Mouse (Mus musculus): Measurements from ENCODE around the gene Tmem202. TPM values are rescaled to one million over a fixed set of nuclear protein-coding genes. Genes with fewer than 3 reads are reported as not detected.
A peak's percentile ranks its signal among the peaks of the same experiment; 100 is the strongest.

Gene Tmem202
- polyA plus RNA-seq, 1 experiment from 2014 or later, result 0.24 TPM

DNA sequence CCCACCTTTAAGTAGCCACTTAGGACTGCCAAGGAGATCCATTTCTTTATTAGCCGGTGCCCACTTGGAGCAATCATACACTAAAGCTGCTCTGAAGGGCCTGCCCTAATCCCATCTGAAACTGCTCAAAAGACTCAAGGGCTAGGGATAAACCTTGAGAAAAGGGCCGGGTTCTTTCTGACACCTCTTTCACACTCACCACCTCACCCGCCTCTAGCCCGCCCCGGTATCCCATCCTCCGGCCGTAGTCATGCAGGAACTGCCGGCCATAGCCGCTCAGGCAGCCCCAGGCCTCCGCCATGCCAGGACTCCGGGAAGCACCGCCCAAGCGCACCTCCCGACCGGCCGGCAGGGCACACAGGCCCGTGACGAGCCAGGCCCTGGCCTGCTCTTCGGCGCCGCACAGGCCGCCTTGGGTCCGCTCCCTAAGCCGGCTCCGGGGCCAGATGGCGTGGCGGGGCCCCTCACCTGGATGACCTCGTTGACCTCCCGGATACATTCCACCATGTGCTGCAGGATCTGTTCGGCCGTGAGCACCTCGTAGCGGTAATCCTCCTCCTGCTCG is 54.1 kb downstream of the Tmem202 start:
- Histone ChIP-seq H3K27me3 (no peaks in the 10 kb centered on the region), H3K27ac (replicated peaks) (peak overlapping the region; percentile 99), H3K9ac (peak overlapping the region; percentile 99), H3K9me3 (no peaks in the 10 kb centered on the region), H3K4me2 (peak overlapping the region; percentile 95), H3K4me1 (replicated peaks) (peaks cover 44% of the 10 kb centered on the region), H3K36me3 (no peaks in the 10 kb centered on the region), H3K4me3 (peak overlapping the region; percentile 92)
- 1% methylated on average over 34 of the region's 34 CpGs for WGBS
- ATAC-seq (ENCODE audit: low read depth), result peak; percentile 48

DNA sequence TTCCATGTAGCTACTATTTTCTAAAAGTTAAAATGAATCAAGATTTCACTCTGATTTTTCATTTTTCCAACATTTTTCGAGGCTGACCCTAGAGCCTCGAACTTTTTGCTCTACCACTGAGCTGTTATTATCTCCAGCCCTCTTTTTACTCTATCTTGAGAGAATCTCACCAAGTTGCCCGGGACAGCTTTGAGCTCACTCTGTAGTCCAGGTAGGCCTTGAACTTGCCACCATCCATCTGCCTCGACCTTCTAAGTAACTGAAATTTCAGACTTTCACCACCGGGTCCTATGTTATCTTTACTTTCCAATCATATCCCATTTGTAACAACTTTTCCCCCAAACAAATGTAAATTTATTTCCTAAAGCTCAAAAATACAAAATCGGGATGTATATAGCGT is 54.9 kb downstream of the Tmem202 start:
- WGBS, result 18% methylated on average over 7 of the region's 7 CpGs
- H3K9me3 ChIP-seq, result no peaks in the 10 kb centered on the region
- peaks cover 50% of the 10 kb centered on the region for H3K4me1 ChIP-seq (replicated peaks)
- H3K4me2 ChIP-seq, result peak overlapping the region; percentile 95
- peak overlapping the region; percentile 92 for H3K4me3 ChIP-seq
- no peak for ATAC-seq (ENCODE audit: low read depth)
- no peak overlapping the region for H3K27ac ChIP-seq (replicated peaks)
- no peaks in the 10 kb centered on the region for H3K36me3 ChIP-seq
- H3K27me3 ChIP-seq, result no peaks in the 10 kb centered on the region
- H3K9ac ChIP-seq, result peak overlapping the region; percentile 99

DNA sequence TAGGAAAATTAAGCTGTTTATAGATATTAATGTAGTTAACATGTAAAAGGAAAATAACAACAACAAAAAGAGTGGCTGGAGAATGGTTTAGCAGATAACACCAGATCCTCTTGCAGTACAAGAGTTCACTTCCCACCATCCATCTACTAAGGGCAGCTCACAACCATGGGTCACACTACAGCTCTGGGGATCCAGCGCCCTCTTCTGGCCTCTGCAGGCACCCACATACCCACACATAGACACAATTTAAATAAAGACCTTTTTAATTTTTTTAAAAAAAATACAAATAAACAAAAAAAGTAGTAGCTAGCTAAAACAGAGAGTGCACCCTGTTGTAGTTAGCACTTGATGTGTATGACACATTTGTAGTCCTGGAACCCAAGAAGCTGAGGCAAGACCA is 57.2 kb downstream of the Tmem202 start:
- Histone ChIP-seq H3K4me3 (no peak overlapping the region), H3K9me3 (no peaks in the 10 kb centered on the region), H3K9ac (no peak overlapping the region), H3K36me3 (no peaks in the 10 kb centered on the region), H3K27me3 (no peaks in the 10 kb centered on the region), H3K27ac (replicated peaks) (no peak overlapping the region), H3K4me2 (peak overlapping the region; percentile 4; the same call in 1 of the 2 replicates), H3K4me1 (replicated peaks) (peaks cover 63% of the 10 kb centered on the region)
- WGBS, result 31% methylated on average over 1 of the region's 1 CpGs
- ATAC-seq (ENCODE audit: low read depth), result no peak

DNA sequence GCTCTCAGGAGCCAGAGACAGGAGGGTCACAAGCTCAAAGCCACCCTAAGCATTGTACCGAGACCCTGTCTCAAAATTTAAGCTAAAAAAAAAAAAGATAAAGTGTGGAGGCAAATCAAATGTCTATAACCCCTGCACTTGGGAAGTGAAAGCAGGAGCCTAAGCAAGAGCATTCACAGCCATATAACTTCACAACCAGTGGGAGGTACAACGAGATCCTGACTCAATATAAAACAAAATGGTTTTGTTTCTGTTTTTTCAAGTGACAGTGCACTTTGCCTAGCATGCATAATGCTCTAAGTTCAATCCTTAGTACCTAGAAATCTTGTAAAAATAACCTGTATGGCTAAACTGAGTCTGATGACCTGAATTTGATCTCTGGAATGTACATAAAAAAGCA is 63.0 kb downstream of the Tmem202 start:
- ATAC-seq (ENCODE audit: low read depth), result no peak

DNA sequence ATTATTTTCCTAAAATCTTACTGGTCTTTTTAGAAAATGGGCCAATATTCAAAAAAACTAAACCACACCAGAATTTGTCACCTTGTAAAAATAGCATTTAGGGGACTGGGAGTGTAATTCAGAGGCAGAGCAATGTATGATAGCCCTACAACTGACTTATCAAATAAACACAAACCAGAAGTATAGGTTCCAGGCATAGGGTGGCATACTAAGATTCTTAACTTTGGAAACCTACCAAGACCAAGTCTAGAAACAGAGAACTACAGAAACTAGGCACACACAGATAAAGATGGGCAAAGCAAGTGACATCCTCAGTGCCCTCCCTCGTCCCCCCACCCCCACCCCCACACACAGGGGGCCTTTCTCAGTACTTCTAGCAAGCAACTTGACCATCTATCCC is 64.8 kb downstream of the Tmem202 start:
- Histone ChIP-seq H3K27me3 (no peaks in the 10 kb centered on the region), H3K36me3 (peaks cover 7% of the 10 kb centered on the region; the same call in 1 of the 2 replicates), H3K9me3 (no peaks in the 10 kb centered on the region), H3K4me3 (no peak overlapping the region), H3K4me2 (no peak overlapping the region), H3K9ac (no peak overlapping the region), H3K4me1 (replicated peaks) (peaks cover 20% of the 10 kb centered on the region; the same call in 1 of the 2 replicates), H3K27ac (replicated peaks) (no peak overlapping the region)
- WGBS, result 96% methylated on average over 1 of the region's 1 CpGs
- no peak for ATAC-seq (ENCODE audit: low read depth)

More for the DNA sequence above, 63.0 kb downstream of the Tmem202 start:
- no peak overlapping the region for H3K4me2 ChIP-seq
- peaks cover 32% of the 10 kb centered on the region for H3K4me1 ChIP-seq (replicated peaks)
- H3K9me3 ChIP-seq, result no peaks in the 10 kb centered on the region
- no peaks in the 10 kb centered on the region for H3K27me3 ChIP-seq
- H3K27ac ChIP-seq (replicated peaks), result no peak overlapping the region
- no peak overlapping the region for H3K9ac ChIP-seq
- no peak overlapping the region for H3K4me3 ChIP-seq
- H3K36me3 ChIP-seq, result peaks cover 7% of the 10 kb centered on the region; the same call in 1 of the 2 replicates
- 84% methylated on average over 2 of the region's 2 CpGs for WGBS

DNA sequence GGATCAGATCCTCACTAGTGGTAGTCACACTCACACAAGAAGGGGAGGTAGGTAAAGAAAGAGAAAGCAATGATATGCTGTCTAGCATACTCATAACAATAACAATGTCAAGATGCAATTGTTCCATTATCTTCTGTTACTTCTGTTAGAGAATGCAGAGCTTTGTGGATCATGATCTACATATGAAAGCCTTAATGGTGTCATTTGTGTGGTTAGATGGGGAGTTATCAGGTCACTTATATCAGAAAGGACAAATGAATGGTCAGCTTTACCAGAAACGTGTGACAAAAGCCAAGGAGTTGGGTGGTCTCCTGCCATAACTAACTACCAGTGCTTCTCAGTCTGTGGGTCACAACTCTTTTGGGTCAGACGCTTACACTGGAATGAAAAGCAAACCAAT is 66.5 kb downstream of the Tmem202 start:
- Histone ChIP-seq H3K9ac (no peak overlapping the region), H3K27me3 (no peaks in the 10 kb centered on the region), H3K9me3 (no peaks in the 10 kb centered on the region), H3K4me1 (replicated peaks) (peaks cover 12% of the 10 kb centered on the region; the same call in 1 of the 2 replicates), H3K4me3 (no peak overlapping the region), H3K27ac (replicated peaks) (no peak overlapping the region), H3K4me2 (no peak overlapping the region), H3K36me3 (peaks cover 7% of the 10 kb centered on the region; the same call in 1 of the 2 replicates)
- ATAC-seq (ENCODE audit: low read depth), result no peak
- 73% methylated on average over 2 of the region's 2 CpGs for WGBS

DNA sequence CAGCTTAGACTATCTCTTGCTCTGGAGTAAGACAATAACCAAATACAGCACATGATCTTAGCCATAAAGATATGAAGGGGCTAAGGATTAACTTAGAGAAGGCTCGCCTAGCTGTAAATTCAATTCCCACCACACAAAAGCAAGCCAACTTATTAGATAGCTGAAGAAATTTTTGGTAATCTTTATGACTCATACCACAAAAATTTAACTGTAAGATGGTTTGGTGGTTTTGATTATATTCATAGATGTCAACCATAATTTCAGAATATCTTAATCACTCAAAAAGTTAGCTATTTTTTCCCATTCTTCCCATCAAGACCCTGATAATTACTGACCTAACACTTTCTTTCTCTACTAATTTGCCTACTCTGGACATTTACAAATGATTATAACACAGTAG is 70.2 kb downstream of the Tmem202 start:
- H3K4me3 ChIP-seq, result no peak overlapping the region
- H3K4me2 ChIP-seq, result no peak overlapping the region
- H3K9ac ChIP-seq, result no peak overlapping the region
- H3K27ac ChIP-seq (replicated peaks), result no peak overlapping the region
- H3K4me1 ChIP-seq (replicated peaks), result 0 out of 2 replicates have a peak, but pooled peaks cover 6% of the 10 kb centered on the region
- peaks cover 7% of the 10 kb centered on the region; the same call in 1 of the 2 replicates for H3K36me3 ChIP-seq
- 90% methylated on average over 1 of the region's 1 CpGs for WGBS
- no peaks in the 10 kb centered on the region for H3K9me3 ChIP-seq
- H3K27me3 ChIP-seq, result no peaks in the 10 kb centered on the region
- ATAC-seq (ENCODE audit: low read depth), result no peak

Other genes with a start within 250 kb of the Tmem202 start
- 27.3 and 28.1 TPM in 2 replicates for gene Adpgk, start 248.3 kb downstream of the Tmem202 start, polyA plus RNA-seq (2015; fragmentation: Nextera tagmentation; extraction: Ambion mirVana)
- gene Bbs4, start 186.3 kb downstream of the Tmem202 start, polyA plus RNA-seq (2015; fragmentation: Nextera tagmentation; extraction: Ambion mirVana), result 33.9 and 34.8 TPM in 2 replicates
- 17.1 and 20.0 TPM in 2 replicates for gene Arih1, start 53.2 kb downstream of the Tmem202 start, polyA plus RNA-seq (2015; fragmentation: Nextera tagmentation; extraction: Ambion mirVana)
- 58.6 and 63.7 TPM in 2 replicates for gene Hexa, start 307 bp downstream of the Tmem202 start, polyA plus RNA-seq (2015; fragmentation: Nextera tagmentation; extraction: Ambion mirVana)
- gene Celf6, start 38.1 kb upstream of the Tmem202 start, polyA plus RNA-seq (2015; fragmentation: Nextera tagmentation; extraction: Ambion mirVana), result 21.7 and 24.8 TPM in 2 replicates
- 189 and 197 TPM in 2 replicates for gene Parp6, start 77.4 kb upstream of the Tmem202 start, polyA plus RNA-seq (2015; fragmentation: Nextera tagmentation; extraction: Ambion mirVana)
- gene Pkm, start 116.5 kb upstream of the Tmem202 start, polyA plus RNA-seq (2015; fragmentation: Nextera tagmentation; extraction: Ambion mirVana), result 1,094 and 1,196 TPM in 2 replicates
- gene Gramd2, start 140.3 kb upstream of the Tmem202 start, polyA plus RNA-seq (2015; fragmentation: Nextera tagmentation; extraction: Ambion mirVana), result 1.3 and 1.9 TPM in 2 replicates
- gene Senp8, start 210.9 kb upstream of the Tmem202 start, polyA plus RNA-seq (2015; fragmentation: Nextera tagmentation; extraction: Ambion mirVana), result 12.7 and 13.2 TPM in 2 replicates
- 23.4 and 26.4 TPM in 2 replicates for gene Myo9a, start 211.0 kb upstream of the Tmem202 start, polyA plus RNA-seq (2015; fragmentation: Nextera tagmentation; extraction: Ambion mirVana)